Mouse (Mus musculus) Muller cell, postnatal 12 days (primary cell): Measurements from ENCODE around the gene Zfyve27.
A peak's percentile ranks its signal among the peaks of the same experiment; 100 is the strongest.

Experiments
- DNase-seq: peaks from one replicate; pipeline ENCODE4 v3.0.0-alpha.2; 2015; ENCODE audit errors: inconsistent ontology term

Zfyve27 gene

GRCm38 (mm10) chr19:42163764-42164163, at the start of gene Zfyve27:
Gene Zfyve27 (plus strand): TSS chr19:42163951.
- DNase-seq, result no peak

DNA sequence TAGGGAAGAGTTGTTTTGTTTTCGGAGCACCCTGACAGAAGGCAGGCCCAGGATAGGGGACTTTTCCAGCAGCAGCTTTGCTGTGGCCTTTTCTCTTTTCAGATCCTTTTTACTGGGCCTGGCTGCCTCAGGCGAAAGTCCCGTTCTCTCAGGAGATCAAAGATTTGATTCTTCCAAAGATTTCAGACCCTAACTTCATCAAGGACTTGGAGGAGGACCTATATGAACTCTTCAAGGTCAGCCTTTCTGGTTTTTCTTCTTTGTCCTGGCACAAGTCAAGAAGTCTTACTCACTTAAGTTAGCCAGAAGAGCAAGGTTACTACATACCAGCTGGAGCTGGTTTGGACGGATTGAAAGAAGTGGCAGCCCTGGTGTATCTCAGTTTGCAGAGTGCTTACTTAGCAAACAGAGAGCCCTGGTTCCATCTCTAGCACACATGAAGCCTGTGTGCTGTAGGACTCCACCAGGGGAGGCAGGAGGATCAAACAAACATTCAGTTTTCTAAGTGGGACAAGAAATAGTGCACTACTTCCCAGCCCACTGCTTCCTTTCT, 47.9 kb upstream of the Zfyve27 start:
- no peak for DNase-seq

- DNase-seq, result no peak
These were observed 45.6 kb upstream of the Zfyve27 start for GRCm38 (mm10) chr19:42118142-42118541.

GRCm38 (mm10) chr19:42118596-42118995, 45.2 kb upstream of the Zfyve27 start:
- DNase-seq, result no peak

- DNase-seq, result no peak
These were observed 43.3 kb upstream of the Zfyve27 start for GRCm38 (mm10) chr19:42120451-42120850.

GRCm38 (mm10) chr19:42124684-42125083, 39.1 kb upstream of the Zfyve27 start:
- DNase-seq, result no peak

- DNase-seq, result peak; percentile 75
These were observed 38.1 kb upstream of the Zfyve27 start for GRCm38 (mm10) chr19:42125501-42126218.

DNA sequence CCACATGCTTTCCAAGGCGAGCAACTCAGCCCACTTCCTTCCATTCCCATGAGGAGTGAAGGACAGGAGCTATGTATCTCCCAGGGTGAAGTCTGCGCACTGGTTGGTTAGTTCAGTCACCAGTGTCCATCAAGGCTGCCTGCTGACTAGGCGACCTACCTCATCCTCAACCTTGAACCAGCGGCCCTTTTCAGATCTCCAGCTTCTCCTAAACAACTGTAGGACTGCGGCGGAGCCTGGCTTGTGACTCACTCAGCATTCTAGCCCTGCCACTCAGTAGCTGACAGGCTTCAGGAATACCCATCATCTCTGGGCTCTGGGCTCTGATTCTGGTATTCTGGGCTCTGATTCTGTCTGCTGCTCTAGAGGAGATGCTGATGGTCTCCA, 37.5 kb upstream of the Zfyve27 start:
- DNase-seq, result no peak

DNA sequence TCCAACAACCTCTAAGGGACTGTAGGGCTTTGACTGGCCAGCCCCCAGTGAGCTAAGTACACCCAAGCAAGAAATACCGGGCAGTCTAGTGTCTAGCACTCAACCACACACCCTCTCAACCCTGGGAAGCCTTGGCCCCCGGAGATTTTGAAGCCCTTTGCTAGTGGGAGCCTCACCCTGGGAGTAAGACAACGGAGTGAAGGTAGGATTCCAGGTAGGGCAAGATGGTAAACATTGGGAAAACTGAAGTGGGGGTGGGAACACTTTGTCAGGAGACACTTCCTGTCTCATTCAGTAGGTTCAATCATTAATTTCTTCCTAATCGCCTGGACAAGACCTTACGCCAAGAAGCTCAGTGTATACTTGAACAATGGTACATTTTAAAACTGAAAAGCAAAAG, 36.7 kb upstream of the Zfyve27 start:
- no peak for DNase-seq

DNA sequence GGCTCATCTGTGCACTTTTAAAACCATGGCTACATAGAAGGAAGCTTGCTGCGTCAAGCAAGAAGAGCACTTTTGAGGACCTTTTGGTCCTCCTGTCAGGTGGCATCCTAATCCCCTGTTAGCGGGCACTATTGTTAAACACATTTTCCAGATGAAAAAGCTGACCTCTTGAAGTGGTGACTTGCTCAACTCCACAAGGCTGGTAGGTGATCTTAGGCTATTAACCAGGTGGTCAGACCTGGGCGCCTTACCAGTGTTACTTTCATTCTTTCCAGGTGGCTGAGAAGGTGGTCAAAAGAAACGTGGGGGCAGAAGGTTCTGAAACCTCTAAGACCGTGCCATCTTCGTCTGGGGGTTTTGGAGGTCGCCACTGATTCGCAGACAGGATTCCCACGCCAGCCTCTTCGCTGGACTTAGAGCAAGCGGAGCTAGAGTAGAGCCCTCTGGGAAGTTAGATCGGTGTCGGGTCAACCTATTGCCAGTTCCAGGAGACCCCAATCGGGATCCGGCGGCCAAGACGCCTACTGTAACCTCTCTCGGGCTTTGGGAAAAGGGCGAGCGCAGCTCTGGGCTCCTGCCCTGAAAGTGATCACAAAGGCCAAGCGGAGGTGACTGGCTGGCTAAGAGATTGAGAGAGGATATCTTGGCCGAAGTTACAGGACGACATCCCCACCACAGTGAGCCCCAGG, 35.6 kb upstream of the Zfyve27 start:
- no peak for DNase-seq

GRCm38 (mm10) chr19:42128787-42129508, 34.8 kb upstream of the Zfyve27 start, which contains the start of gene Avpi1:
Gene Avpi1 (minus strand): TSS chr19:42129059.
- peak; percentile 100 for DNase-seq

DNA sequence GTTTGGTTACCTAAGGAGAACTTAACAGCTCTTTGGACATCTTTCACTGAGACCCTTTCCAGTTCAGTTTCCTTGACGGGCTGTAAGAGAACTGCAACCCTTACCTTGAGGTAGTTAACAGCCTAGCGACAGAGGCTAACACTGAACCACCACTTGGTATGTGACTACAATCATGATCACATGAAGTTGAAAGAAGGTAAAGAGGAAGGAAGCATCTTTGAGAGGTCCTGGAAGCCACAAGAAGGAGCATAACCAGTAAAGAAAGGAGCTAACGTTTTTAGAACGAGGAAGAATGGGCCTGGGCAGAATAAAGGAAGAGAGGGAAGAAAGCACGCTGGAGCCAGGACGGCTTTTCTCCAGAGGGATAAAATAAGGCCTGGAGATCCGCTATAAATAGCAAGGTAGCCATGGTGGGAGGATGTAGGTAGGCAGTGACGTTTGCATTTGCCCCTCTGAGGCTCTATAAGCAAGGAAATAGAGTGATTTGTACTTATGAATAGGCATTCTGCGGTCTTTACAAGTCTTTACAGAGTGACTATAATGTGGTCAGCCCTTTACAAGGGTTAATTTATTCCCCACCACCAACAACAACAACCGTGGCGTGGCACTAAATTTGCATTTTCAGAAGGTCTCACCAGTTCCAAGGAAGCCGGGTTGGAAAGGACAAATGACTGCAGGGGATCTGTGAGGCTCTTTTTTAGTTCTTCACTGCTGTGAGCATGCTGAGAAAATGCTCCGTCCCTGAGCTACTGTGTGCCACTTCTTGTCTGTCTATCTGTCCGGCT, 34.0 kb upstream of the Zfyve27 start:
- no peak for DNase-seq

DNA sequence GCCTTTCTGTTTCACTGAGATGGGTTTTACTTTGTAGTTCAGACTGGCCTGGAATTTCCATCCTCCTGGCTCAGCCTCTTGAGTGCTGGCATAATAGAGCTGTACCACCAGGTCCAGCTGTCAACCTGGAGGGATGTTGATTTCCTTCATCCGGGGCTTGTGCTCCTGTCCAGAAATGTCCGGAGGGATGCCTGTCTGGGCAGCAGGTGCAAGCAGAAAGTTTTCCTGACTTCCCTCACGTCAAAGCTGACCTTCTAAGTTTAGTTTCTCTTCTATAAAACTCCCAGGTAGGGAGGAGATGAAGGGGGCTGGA, 33.5 kb upstream of the Zfyve27 start:
- no peak for DNase-seq

- peak; percentile 89 for DNase-seq
These were observed 32.6 kb upstream of the Zfyve27 start for GRCm38 (mm10) chr19:42131101-42131500.

DNA sequence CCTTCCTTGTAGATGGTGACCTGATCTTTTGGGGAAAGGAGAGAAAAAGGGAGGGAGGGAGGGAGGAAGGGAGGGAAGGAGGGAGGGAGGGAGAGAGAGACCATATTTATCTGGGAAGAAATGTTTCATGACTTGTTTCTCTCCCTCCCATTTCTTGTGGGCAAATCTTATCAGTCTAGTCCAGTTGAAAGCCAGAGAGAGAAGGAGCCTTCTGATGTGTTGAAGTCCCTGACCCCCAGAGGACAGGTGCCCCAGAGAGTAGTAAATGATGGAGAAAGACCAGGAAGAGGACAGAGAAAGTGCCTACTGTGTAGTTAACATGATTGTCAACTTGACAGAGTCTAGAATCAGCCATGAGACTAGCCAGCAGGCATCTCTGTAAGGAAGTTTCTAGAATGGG, 28.7 kb upstream of the Zfyve27 start:
- no peak for DNase-seq

GRCm38 (mm10) chr19:42136126-42136525, 27.6 kb upstream of the Zfyve27 start:
- peak; percentile 57 for DNase-seq

DNA sequence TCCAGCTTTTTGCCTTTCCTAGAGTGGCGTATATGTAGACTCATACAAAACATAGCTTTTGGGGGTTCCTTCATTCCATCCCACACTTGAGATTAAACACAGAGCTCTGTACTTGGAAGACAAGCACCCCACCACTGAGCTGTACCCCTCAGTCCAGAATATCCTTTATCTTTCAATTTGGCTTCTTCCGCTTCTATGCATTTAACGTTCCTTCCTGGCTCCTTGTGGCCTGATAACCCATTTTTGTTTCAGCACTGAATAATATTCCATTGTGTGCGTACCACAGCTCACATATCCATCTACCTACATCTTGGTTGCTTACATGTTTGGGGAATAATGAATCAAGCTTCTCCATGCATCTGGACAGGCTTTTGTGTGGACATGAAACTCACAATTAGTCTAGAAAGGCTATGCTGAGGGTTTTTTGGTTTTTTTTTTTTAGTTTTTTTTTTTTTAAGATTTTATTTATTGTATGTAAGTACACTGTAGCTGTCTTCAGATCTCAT, 26.5 kb upstream of the Zfyve27 start:
- no peak for DNase-seq

GRCm38 (mm10) chr19:42138517-42139285, 25.1 kb upstream of the Zfyve27 start:
- no peak for DNase-seq

DNA sequence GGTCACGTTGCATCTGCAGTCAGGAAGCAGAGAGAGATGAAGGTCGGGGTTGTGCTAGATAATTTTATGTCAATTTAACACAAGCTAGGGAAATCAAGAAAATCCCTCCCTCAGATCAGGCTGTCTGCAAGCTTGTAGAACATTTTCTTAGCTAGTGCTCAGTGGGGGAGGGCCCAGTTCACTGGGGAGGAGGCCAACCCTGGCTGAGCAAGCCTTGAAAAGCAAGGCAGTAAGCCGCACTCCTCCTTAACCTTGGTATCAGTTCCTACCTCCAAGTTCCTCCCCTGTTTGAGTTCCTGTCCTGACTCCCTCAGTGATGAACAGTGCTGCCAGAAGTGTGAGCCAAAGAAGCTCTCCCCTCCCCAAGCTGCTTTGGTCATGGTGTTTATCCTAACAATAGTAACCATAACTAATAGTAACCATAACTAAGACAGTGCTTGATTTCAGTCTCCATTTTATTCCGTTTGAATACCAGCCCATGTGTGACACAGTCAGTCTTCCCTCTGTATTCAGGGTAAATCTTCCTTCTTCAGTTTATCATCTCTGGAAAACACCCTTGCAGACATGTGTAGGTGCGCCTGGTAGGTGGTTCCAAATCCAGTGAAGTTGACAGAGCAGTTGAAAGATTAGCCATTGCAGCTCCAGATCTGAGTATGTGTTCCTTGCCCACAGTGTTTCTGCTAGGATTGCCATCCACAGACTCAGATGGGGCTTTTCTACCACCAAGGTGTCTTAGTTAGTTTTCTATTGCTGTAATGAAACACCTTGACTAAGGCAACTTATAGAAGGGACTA, 23.8 kb upstream of the Zfyve27 start:
- DNase-seq, result no peak

DNA sequence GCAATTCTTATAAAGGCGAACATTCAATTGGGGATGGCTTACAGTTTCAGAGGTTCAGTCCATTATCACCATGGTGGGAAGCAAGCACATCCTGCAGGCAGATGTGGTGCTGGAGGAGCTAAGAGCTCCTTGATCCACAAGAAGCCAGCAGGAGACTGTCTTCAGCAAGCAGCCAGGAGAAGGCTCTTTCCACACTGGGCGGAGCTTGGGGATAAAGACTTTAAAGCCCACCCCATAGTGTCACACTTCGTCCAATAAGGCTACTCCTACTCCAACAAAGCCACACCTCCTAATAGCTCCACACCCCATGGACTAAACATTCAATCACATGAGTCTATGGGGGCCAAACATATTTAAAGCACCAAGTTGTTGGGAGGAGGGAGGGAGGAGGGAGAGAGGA, 21.8 kb upstream of the Zfyve27 start:
- DNase-seq, result no peak
